Mouse (Mus musculus) brain, embryonic 14.5 days (tissue): ENCODE data around the gene Tbc1d30.

ENCODE experiments used
- CTCF ChIP-seq: fragments of 200-500 bp; IDR thresholded peaks from 2 replicates; pipeline ENCODE4 v1.5.1; 2012; ENCODE audit warnings: inconsistent platforms, mild to moderate bottlenecking, moderate library complexity, borderline replicate concordance; ENCODE audit not compliant: insufficient read depth, insufficient read length; ENCODE audit errors: extremely low read depth
- POLR2A ChIP-seq: fragments of 200-500 bp; IDR thresholded peaks from 2 replicates; pipeline ENCODE4 v1.6.1; 2012; ENCODE audit warnings: mild to moderate bottlenecking, inconsistent platforms, borderline replicate concordance; ENCODE audit not compliant: poor library complexity, insufficient read depth, insufficient read length, severe bottlenecking; ENCODE audit errors: extremely low read depth

- TF ChIP-seq POLR2A: no peak
- TF ChIP-seq CTCF: no peak
Measured at GRCm38 (mm10) chr10:121364306-121364705, 13.2 kb upstream of the Tbc1d30 start.
